Mouse (Mus musculus) forebrain, embryonic 15.5 days (tissue): Measurements from ENCODE around the gene Kcnj1. TPM values are rescaled to one million over a fixed set of nuclear protein-coding genes. Genes with fewer than 3 reads are reported as not detected.

Experiments
- ATAC-seq: fragments of 200-750 bp; cut with Nextera tagmentation; replicated peaks from 2 replicates; pipeline ENCODE4 v1.8.0; 2017; ENCODE audit warnings: mild to moderate bottlenecking, moderate TSS enrichment, moderate library complexity
- H3K27ac ChIP-seq: fragments of 300-500 bp; sonication (generic); replicated peaks from 2 replicates; pipeline ENCODE4 v1.5.1; 2015; ENCODE audit warnings: mild to moderate bottlenecking, inconsistent platforms
- H3K27me3 ChIP-seq: fragments of 300-500 bp; sonication (generic); 2 replicates; pipeline ENCODE4 v1.6.1; 2015; ENCODE audit warnings: inconsistent platforms
- H3K36me3 ChIP-seq: fragments of 300-500 bp; sonication (generic); 2 replicates; pipeline ENCODE4 v1.6.1; 2015; ENCODE audit warnings: mild to moderate bottlenecking, inconsistent platforms
- H3K4me1 ChIP-seq: fragments of 300-500 bp; sonication (generic); 2 replicates; pipeline ENCODE4 v1.6.1; 2015; ENCODE audit warnings: inconsistent platforms
- H3K4me2 ChIP-seq: fragments of 300-500 bp; sonication (generic); replicated peaks from 2 replicates; pipeline ENCODE4 v1.6.1; 2015; ENCODE audit warnings: mild to moderate bottlenecking, inconsistent platforms
- H3K4me3 ChIP-seq: fragments of 300-500 bp; sonication (generic); 2 replicates; pipeline ENCODE4 v1.5.1; 2015; ENCODE audit warnings: mild to moderate bottlenecking, inconsistent platforms
- H3K9ac ChIP-seq: fragments of 300-500 bp; sonication (generic); replicated peaks from 2 replicates; pipeline ENCODE4 v1.6.1; 2015; ENCODE audit warnings: mild to moderate bottlenecking, inconsistent platforms
- H3K9me3 ChIP-seq: fragments of 300-500 bp; sonication (generic); 2 replicates; pipeline ENCODE4 v1.6.1; 2016; ENCODE audit warnings: inconsistent platforms
- WGBS: fragments of 180-500 bp; shearing (Covaris S2); methylation state at CpG from one replicate; pipeline ENCODE4 v1.1.7; 2015; ENCODE audit warnings: mixed read lengths; 5-methylcytosine and 5-hydroxymethylcytosine counted together
- polyA plus RNA-seq: library from polyadenylated mRNA; unstranded; fragments of >200 nt; fragmentation: Nextera tagmentation; extraction: Ambion mirVana; gene quantifications from 2 replicates; pipeline ENCODE4 v1.2.1, GENCODE M21; 2015

The Kcnj1 gene
- polyA plus RNA-seq, 1 experiment from 2014 or later = not detected

DNA sequence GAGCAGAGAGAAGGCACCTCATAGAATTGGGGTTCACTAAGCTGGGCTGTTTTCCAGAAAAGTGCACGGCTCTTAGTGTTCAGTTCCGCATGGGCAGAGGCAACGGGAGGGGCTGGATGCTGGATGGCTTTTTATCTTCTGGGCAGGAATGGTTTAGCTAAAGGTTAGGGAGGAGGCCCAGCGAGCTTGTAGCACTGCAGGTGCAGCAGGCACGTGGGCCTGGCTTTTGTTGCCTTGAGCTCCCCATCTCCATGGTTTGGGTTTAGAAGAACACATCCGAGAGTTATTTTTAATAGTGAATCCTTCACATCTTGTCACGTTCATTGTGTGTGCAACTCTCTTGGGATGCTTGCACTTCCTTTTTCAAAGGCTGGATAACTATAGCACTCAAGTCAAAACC, 53.0 kb downstream of the Kcnj1 start:
- no peak overlapping the region for H3K27ac ChIP-seq
- 81% methylated on average over 7 of the region's 7 CpGs for WGBS
- H3K4me1 ChIP-seq = no peaks in the 10 kb centered on the region
- no peak overlapping the region for H3K4me3 ChIP-seq
- ATAC-seq = no peak
- no peaks in the 10 kb centered on the region for H3K27me3 ChIP-seq
- H3K36me3 ChIP-seq = no peaks in the 10 kb centered on the region
- H3K4me2 ChIP-seq = no peak overlapping the region
- H3K9ac ChIP-seq = no peak overlapping the region
- H3K9me3 ChIP-seq = no peaks in the 10 kb centered on the region

- ATAC-seq = no peak
- Histone ChIP-seq H3K4me3 (no peak overlapping the region), H3K27ac (no peak overlapping the region), H3K27me3 (no peaks in the 10 kb centered on the region), H3K36me3 (no peaks in the 10 kb centered on the region), H3K9me3 (no peaks in the 10 kb centered on the region), H3K4me1 (peaks cover 3% of the 10 kb centered on the region; the same call in 1 of the 2 replicates), H3K4me2 (no peak overlapping the region), H3K9ac (no peak overlapping the region)
- 91% methylated on average over 3 of the region's 3 CpGs for WGBS
These were observed 58.8 kb downstream of the Kcnj1 start for GRCm38 (mm10) chr9:32431061-32431460.

- WGBS = 54% methylated on average over 19 of the region's 19 CpGs
- H3K4me3 ChIP-seq = no peak overlapping the region
- no peak overlapping the region for H3K4me2 ChIP-seq
- H3K36me3 ChIP-seq = no peaks in the 10 kb centered on the region
- no peaks in the 10 kb centered on the region for H3K9me3 ChIP-seq
- peaks cover 3% of the 10 kb centered on the region; the same call in 1 of the 2 replicates for H3K4me1 ChIP-seq
- no peak overlapping the region for H3K9ac ChIP-seq
- H3K27me3 ChIP-seq = no peaks in the 10 kb centered on the region
- no peak for ATAC-seq
- no peak overlapping the region for H3K27ac ChIP-seq
These were observed 62.2 kb downstream of the Kcnj1 start for GRCm38 (mm10) chr9:32434241-32435213.

DNA sequence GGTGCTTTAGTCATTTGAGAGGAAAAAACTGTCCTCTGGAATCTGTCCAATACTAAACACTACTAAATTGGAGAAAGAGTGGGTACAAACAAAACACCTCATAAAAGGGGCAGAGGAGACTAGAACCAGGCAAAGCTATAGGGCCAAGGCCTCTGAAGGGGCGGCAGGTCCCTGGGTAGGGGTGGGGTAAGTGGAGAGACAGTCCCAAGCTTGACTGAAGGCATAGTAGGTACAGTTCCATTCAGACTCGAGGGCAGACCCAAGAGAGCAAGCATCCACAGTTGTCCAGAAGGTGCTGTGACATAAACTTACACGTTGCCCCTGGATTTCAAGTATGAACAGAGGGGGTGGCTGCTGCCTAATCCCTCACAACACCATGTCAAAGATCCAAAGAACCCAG, 70.8 kb downstream of the Kcnj1 start:
- WGBS = 72% methylated on average over 3 of the region's 3 CpGs
- ATAC-seq = no peak

GRCm38 (mm10) chr9:32443817-32444216, 71.5 kb downstream of the Kcnj1 start:
- H3K4me2 ChIP-seq = no peak overlapping the region
- no peaks in the 10 kb centered on the region for H3K4me1 ChIP-seq
- no peak overlapping the region for H3K27ac ChIP-seq
- ATAC-seq = no peak
- H3K27me3 ChIP-seq = no peaks in the 10 kb centered on the region
- whole genome bisulfite sequencing = 40% methylated on average over 6 of the region's 6 CpGs
- no peaks in the 10 kb centered on the region for H3K36me3 ChIP-seq
- no peak overlapping the region for H3K4me3 ChIP-seq
- H3K9me3 ChIP-seq = no peaks in the 10 kb centered on the region
- no peak overlapping the region for H3K9ac ChIP-seq

More for the DNA sequence above, 70.8 kb downstream of the Kcnj1 start:
- Histone ChIP-seq H3K27me3 (no peaks in the 10 kb centered on the region), H3K4me1 (no peaks in the 10 kb centered on the region), H3K4me3 (no peak overlapping the region), H3K9me3 (no peaks in the 10 kb centered on the region), H3K27ac (no peak overlapping the region), H3K9ac (no peak overlapping the region), H3K36me3 (no peaks in the 10 kb centered on the region), H3K4me2 (no peak overlapping the region)

DNA sequence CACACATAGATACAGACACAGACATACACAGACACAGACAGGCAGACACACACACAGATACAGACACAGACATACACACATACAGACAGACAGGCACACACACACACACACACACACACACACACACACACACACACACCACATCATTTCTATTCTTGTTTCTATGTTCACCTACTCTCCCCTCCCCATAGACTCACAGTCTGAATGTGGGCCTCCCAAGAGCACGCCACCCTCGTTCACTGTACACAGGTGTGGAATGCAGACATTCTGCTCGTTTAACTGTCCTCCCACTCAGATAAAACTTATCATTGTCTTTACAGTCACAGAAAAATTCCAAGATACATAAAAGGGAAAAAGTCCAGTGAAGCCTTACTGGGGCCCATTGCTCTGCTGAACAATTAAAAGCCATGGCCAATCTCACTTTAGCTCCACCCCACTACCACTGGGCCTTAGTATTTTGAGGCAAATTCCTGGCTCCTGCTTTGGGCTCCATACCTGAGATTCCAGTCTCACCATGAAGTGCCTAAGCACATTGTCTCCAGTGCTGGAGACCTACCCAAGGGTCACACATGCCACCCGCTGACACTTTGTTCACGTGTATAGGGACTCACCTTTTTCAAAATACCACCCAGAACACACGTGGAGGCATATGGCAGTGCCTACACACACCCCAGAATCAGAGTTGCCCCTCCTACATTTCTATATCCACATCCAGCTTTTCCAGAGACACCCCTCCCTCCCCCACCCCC, 72.3 kb downstream of the Kcnj1 start:
- Histone ChIP-seq H3K27me3 (no peaks in the 10 kb centered on the region), H3K36me3 (no peaks in the 10 kb centered on the region), H3K4me3 (no peak overlapping the region), H3K4me1 (no peaks in the 10 kb centered on the region), H3K27ac (no peak overlapping the region), H3K9me3 (no peaks in the 10 kb centered on the region), H3K9ac (no peak overlapping the region), H3K4me2 (no peak overlapping the region)
- WGBS = 74% methylated on average over 6 of the region's 6 CpGs
- ATAC-seq = no peak

DNA sequence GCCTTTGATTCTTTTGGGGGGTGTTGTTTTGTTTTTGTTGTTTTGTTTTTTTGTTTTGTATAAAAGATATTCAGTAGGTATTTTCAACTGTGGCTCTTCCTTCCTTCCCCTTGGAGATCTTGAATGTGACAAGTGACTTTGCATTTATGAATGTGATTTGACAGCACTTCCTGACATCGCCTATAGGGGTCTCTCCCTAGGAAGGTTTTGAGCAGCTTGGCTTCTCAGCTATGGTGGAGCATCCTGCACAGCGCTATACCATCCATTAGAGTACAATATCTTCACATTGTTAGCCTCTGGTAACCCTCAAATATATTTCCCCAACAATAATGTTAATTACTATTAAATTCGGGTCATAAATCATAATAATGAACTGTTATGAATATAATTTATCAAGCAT, 73.5 kb downstream of the Kcnj1 start:
- Histone ChIP-seq H3K9me3 (no peaks in the 10 kb centered on the region), H3K36me3 (no peaks in the 10 kb centered on the region), H3K4me1 (no peaks in the 10 kb centered on the region), H3K27ac (no peak overlapping the region), H3K4me2 (no peak overlapping the region), H3K9ac (no peak overlapping the region), H3K27me3 (no peaks in the 10 kb centered on the region), H3K4me3 (no peak overlapping the region)
- ATAC-seq = no peak
- 62% methylated on average over 3 of the region's 3 CpGs for WGBS

DNA sequence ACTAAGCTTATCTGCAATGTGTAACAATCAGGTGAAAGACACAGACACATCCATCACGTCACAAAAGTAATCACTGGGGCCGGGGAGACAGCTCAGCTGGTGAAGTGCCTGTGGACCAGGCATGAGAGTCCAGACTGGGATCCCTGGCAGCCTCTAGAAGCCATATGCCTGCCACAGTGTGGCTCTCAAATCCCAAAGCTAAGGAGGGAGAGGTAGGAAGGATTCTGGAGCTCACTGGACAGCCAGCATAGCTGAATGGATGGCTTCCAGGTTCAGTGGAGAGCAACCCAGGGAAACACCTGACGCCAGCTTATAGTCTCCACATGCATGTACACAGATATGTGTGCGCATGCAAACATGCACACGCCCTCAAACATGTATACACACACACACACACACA, 76.5 kb downstream of the Kcnj1 start:
- Histone ChIP-seq H3K9ac (no peak overlapping the region), H3K27ac (no peak overlapping the region), H3K27me3 (no peaks in the 10 kb centered on the region), H3K36me3 (no peaks in the 10 kb centered on the region), H3K4me1 (no peaks in the 10 kb centered on the region), H3K4me3 (no peak overlapping the region), H3K9me3 (no peaks in the 10 kb centered on the region), H3K4me2 (no peak overlapping the region)
- no peak for ATAC-seq
- 82% methylated on average over 5 of the region's 5 CpGs for WGBS

Other genes with a start within 250 kb of the Kcnj1 start
- 0.75 and 0.82 TPM in 2 replicates for gene Kcnj5, start 28.1 kb upstream of the Kcnj1 start, polyA plus RNA-seq
- gene Fli1, start 170.4 kb downstream of the Kcnj1 start, polyA plus RNA-seq = 6.1 and 6.2 TPM in 2 replicates